Mouse (Mus musculus) frontal cortex, postnatal 25 days (tissue): ENCODE results near the gene Umad1.
"Not testable (repeated sequence)": the region's sequence is repeated elsewhere in the genome, so short reads cannot be mapped to it uniquely, and the experiment has no call there.

Experiments used
- DNase-seq, 2 experiments: peaks; one replicate each; pipeline ENCODE4 v3.0.0; 2022; ENCODE audit warnings: low spot score in 2 of 2

Umad1 gene

GRCm38 (mm10) chr6:8312554-8312953 lies 53.5 kb downstream of the Umad1 start:
- DNase-seq = no peak

DNA sequence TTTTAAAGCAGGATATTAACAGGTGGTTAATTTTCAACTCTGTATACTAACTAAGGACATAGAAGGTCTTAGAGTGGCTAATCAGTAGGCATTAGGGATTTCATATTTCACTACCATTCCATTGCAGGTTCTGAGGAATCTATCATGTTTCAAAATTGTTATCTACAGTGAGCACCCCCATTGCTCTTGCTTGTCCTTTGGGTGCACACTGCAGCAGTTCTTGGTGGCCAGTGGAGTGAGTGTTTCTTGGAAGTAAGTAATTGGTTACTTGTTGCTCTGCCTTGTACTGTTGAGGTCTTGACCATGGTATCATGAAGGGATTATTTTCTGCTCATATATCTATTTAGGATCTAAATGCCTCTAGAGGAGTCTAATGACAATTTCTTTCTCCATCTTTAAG lies 57.1 kb downstream of the Umad1 start:
- no peak for DNase-seq

GRCm38 (mm10) chr6:8319591-8319990 lies 60.5 kb downstream of the Umad1 start:
- no peak for DNase-seq

- not testable (repeated sequence) for DNase-seq
Observed at GRCm38 (mm10) chr6:8331496-8331895, 72.4 kb downstream of the Umad1 start.

GRCm38 (mm10) chr6:8333380-8333779 lies 74.3 kb downstream of the Umad1 start:
- DNase-seq = no peak

DNA sequence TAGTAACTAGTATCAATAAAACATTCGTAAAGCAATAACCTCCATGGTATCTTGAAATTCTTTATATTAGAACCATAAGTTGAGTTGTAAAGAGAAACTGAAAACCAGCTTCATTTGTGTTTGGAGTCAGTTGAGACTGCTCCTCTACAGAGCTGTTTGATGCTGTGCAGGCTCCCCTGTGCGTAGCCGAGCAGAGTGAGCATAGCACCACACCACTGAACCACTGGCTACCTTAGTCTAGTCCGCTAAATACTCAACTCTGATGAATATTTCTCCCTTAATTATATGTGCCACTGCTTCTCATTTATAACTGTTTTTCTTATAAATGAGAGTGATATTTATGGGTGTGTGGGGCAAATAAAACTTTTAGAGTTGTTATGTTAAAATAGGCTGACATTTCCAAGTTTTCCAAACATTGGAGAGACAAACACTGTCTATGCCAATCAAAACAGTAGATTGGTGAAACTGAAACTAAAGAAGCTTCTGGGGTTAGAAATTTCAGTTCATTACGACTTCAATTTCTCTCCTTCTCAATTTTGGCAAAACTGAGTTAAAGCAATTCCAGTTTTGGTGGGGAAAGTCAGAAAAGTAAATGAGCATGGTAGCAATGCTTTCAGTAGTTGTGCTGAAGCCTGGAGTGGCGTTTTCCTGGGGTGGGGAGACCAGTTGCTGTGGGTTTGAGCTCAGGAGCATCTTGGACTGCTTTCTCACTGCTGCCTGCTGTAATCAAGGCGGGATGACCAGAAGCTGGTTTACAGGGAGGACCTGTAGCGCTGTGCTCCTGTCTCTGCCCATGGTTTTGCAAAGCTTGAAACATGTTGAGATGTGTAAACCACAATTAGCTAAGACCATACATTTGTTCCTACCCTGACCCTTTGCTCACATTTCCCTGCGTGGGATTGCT lies 77.7 kb downstream of the Umad1 start:
- DNase-seq = no peak

DNA sequence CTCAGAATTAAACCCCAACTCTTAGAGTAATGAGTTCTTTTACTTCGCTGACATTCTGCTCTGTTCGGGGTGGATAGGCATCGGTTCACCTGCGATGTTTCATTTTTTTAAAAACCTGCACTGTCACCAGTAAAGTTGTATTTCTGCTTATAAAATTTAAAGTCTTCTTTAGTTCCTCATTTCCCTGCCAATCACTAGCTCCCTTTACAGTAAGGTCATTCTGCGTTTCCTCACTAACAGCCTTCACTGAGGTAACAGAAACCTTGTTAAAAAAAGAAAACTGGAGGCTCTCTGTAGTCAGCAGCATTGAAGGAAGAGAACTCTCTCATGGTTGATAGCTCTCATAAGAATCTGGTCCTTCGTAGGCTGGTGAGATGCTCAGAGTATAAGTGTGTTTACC lies 80.4 kb downstream of the Umad1 start:
- DNase-seq = no peak

GRCm38 (mm10) chr6:8343271-8343670 lies 84.2 kb downstream of the Umad1 start:
- no peak for DNase-seq

GRCm38 (mm10) chr6:8345219-8345856 lies 86.2 kb downstream of the Umad1 start:
- DNase-seq = no peak

DNA sequence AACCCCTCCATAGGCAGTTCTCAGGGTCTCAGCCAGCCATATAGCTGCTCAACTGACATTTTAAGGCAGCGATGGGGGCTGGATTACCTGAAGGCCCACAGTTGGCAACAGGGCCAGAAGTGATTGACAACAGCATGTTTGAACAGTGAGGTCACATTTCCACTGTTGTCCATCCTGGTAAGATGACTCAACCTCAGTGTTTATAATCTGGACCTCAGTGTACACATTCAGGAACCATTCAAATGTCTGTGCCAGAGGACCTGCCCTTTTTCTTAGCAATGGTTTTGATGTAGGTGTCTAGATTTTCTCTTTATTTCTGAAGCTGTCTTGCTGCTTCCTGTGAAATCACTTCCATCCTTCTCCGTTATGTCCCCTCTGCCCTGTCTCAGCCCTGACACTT lies 88.1 kb downstream of the Umad1 start:
- no peak for DNase-seq

- no peak for DNase-seq
Observed at GRCm38 (mm10) chr6:8348344-8348743, 89.3 kb downstream of the Umad1 start.

DNA sequence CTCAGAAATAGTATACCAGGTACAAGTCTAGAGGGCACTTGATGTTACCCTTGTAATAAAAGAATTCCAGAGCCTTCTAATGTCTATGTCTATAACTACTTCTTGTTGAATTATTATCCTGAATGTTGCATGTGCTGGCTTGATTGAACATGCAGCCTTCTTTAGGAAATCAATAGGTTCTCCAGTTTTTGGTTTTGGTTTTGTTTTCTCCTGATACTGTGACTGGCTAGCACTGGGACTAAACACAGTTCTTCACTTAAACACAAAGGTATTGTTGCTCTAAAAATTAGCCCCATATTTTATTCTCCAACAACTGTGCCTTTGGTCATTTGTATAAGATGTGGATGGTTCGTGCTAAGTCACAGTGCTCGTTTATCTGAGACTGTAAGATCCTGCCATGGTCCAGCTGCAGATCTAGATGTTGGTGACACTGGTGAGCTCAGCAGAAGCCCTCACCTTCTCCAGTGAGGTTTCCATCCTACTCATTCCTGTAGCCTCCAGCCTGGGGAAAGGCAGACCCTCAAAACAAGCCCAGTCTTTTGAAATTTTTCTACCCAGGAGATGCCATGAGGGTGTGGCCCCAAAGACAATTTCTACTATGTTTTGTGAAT lies 90.1 kb downstream of the Umad1 start:
- no peak for DNase-seq

- DNase-seq = no peak
Observed at GRCm38 (mm10) chr6:8351507-8351906, 92.4 kb downstream of the Umad1 start.

DNA sequence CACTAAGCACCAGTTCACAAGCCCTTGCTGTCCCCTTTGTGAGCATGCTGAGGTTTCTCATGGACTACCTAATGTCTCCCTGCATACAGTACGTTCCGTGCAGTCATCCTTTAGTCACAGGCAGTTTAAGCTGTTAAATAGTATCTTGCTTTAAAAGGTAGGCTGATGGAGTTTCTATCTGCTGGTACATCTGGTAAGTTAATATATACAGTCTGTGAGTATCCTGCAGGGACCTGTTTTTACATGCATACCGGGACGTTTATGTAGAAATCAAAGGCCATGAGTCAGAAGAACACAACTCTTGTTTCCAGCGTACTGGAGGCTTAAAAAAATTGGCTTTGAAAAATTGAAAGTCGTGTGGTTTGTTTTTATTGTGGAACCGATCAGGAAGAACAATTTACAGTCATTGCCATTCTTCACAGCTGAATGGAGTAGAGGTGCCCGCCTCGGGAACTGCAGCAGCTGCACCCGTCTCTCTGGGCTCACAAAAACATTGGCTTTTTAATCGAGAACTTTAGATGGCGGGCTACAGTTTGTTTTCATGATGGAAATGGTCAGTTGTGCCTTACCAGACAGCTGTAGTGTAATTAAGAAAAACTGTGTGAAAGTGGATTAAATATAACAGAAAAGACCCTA lies 93.6 kb downstream of the Umad1 start:
- DNase-seq = no peak

DNA sequence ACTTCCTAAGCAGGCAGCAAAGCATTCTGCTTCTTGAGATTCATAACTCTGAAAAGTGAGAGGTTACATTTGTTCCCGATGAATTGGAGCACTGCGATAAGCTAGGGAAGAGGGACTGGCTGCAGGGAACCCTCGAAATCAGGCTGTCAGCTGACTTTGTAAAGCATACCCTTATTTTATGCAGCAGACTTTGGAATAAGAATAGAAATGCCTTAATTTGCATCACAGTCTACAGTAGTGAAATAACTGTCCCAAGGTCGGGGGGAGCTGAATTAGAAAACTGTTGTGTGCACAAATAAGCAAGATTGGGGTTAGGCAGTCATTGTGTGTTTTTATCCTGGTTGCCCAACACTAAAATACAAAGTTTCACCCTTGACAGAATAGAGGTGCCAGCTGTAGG lies 94.4 kb downstream of the Umad1 start:
- DNase-seq = no peak

DNA sequence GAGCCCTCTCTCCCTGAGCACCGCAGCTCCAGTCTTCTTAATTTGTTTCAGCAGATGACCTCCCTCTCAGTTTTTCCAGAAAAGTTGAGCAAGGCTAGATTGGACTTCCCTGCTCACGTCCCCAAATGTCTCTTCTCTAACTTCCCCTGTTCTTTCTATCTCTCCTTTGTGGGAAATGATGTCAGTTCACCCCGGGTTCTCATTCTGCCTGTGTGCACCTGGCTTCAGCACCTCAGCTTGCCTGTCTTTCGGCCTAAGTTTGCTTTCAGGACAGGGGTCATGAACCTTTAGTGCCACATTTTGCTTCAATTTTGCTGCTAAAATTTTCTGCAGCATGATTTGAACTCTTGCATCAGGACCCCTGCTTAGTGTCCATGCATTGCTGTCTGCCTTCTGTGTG lies 95.8 kb downstream of the Umad1 start:
- no peak for DNase-seq

- DNase-seq = no peak
Observed at GRCm38 (mm10) chr6:8358232-8358631, 99.1 kb downstream of the Umad1 start.

DNA sequence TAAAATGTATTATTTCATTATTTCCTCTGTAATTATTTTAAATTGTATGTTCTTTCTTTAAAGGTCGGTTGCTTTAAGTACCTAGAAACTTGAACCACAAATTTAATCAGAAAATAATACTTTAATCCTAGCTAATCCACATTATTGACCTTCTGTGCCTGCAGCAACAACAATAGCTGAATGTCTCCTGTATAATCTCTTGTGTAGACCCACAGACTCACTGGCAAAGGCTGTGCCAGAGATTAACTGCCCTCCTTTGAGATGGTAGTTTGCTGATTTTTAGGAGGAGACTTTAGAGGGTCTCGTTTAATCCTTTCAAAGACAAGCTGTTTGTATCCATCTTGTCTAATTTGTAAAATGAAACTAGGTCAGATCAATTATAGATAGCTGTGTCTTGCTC lies 99.7 kb downstream of the Umad1 start:
- DNase-seq = no peak

- no peak for DNase-seq
Observed at GRCm38 (mm10) chr6:8360805-8361204, 101.7 kb downstream of the Umad1 start.

DNA sequence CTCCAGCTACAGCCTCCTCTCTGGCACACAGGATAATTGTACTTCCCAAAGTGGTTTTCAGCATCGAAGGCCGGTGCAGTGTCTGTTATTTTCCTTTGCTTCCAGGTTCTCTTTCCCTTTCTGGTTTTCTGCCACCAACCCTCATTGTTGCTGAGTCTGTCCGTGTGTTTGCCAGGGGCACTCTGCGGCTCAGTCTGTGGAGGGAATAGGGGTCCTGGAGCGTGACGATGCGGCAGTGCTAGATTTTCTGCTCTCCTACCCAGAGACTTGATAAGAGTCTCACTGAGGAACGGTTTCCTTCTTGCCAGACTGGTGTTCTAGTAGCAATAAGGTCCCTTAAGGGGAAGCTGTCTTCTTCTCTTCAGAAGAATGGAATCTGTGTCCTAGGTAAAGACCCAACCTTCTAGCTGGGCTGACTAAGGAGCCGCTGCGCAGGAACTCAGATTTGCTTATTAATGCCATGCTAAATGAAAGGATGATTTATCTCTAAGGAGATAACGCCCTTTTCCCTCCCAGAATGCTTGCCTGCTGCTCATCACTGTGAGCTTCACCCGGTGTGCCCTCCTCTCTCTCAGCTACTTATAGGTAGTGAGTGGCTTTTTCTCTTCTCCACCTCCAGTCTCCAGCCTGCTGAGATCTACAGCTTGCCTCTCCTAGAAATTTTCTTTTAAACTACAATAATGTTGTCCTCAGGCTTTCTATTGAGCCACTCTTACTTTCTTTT lies 105.1 kb downstream of the Umad1 start:
- DNase-seq = no peak

GRCm38 (mm10) chr6:8364757-8365150 lies 105.7 kb downstream of the Umad1 start:
- DNase-seq = no peak

GRCm38 (mm10) chr6:8367675-8368074 lies 108.6 kb downstream of the Umad1 start:
- no peak for DNase-seq
